Mouse (Mus musculus) lung, adult 18-20 months (tissue): Measurements from ENCODE around the gene Hoxc13.

Source experiments
- DNase-seq, 2 experiments: peaks; one replicate each; pipeline ENCODE4 v3.0.0; 2022; ENCODE audit warnings: mixed read lengths in 2 of 2

Gene Hoxc13

DNA sequence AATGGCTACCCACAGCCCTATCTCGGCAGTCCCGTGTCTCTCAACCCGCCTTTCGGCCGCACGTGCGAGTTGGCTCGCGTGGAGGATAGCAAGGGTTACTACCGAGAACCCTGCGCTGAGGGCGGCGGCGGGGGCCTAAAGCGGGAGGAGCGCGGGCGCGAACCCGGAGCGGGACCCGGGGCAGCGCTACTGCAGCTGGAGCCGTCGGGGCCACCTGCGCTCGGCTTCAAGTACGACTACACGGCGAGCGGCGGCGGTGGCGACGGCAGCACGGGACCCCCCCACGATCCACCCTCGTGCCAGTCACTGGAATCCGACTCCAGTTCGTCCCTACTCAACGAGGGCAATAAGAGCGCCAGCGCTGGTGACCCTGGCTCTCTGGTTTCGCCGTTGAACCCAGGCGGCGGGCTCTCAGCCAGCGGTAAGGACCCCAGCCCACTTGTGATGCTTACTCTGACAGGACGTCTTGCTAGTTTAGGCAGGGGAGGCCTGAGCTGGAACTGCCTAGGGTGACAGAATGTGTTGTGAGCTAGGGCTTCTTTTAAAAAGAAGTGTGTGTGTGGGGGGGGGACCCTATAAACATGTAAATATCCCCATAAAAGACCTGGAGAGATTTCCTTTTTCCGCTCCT lies 16.2 kb downstream of the Hoxc13 start:
- DNase-seq = no peak

GRCm38 (mm10) chr15:102939256-102940155 lies 18.6 kb downstream of the Hoxc13 start:
- DNase-seq = no peak

- DNase-seq = no peak
Observed at GRCm38 (mm10) chr15:102942739-102943467, 22.0 kb downstream of the Hoxc13 start.

DNA sequence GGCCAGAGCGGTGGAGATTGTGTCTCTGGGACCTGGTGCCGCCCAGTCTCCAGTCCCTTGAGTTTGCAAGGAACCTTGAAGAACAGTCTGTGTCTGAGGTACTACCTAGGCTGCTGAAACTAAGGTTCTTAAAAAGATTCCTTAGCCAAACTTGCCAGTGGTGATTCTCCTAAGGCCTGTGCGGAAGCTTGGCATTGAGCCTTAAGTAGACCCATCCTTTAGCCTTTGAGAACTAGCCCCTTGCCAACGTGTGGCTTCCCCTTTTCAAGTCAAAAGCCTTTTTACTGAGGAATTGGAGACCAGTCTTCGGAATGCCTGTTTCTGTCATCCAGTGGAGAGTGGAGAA lies 22.5 kb downstream of the Hoxc13 start:
- no peak for DNase-seq

GRCm38 (mm10) chr15:102945185-102946077 lies 24.5 kb downstream of the Hoxc13 start:
- no peak for DNase-seq

GRCm38 (mm10) chr15:102947276-102947675 lies 26.4 kb downstream of the Hoxc13 start:
- DNase-seq = no peak

GRCm38 (mm10) chr15:102948842-102949241 lies 27.9 kb downstream of the Hoxc13 start:
- DNase-seq = no peak

GRCm38 (mm10) chr15:102949696-102950095 lies 28.8 kb downstream of the Hoxc13 start:
- DNase-seq = no peak

GRCm38 (mm10) chr15:102950877-102951276 lies 30.0 kb downstream of the Hoxc13 start:
- DNase-seq = no peak

- DNase-seq = no peak
Observed at GRCm38 (mm10) chr15:102953561-102953960, 32.7 kb downstream of the Hoxc13 start.

DNA sequence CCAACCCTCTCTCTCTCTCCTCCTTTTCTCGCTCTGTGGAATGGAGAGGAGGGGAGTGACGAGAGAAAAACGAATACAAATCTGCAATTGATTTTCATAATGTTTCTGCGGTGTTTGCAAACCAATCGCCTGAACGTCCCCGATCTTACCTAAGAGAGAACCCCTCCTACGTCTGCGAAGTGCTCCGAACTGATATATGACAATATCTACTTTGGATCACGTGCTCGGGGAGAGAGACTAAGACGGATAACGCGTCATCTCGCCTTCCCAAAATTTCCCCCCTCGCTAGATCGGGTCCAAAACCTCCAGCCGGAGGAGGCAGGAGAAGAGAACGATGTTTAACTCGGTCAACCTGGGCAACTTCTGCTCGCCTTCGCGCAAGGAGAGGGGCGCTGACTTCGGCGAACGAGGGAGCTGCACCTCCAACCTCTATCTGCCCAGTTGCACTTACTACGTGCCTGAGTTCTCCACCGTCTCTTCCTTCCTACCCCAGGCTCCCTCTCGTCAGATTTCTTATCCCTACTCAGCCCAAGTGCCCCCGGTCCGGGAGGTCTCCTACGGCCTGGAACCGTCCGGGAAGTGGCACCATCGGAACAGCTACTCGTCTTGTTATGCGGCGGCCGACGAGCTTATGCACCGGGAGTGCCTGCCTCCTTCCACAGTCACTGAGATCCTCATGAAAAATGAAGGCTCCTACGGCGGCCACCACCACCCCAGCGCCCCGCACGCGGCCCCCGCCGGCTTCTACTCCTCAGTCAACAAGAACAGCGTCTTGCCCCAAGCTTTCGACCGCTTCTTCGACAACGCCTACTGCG lies 33.5 kb downstream of the Hoxc13 start, which contains the start of gene Hoxc11:
TSS of gene Hoxc11 (plus strand) at position 236 of the 815 bp plus-strand sequence.
- DNase-seq = no peak

DNA sequence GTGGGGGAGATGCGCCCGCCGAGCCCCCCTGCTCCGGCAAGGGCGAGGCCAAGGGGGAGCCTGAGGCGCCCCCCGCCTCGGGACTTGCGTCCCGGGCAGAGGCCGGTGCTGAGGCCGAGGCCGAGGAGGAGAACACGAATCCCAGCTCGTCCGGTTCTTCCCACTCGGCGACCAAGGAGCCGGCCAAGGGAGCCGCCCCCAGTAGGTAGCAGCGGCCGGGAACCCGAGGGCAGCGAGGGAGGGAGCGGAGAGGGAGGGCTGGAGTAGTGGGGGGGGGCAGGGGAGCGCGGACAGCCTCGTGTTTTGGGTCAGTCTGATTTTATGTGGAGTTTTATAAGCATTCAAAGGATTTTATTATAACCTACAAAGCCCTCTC lies 34.1 kb downstream of the Hoxc13 start:
- no peak for DNase-seq

DNA sequence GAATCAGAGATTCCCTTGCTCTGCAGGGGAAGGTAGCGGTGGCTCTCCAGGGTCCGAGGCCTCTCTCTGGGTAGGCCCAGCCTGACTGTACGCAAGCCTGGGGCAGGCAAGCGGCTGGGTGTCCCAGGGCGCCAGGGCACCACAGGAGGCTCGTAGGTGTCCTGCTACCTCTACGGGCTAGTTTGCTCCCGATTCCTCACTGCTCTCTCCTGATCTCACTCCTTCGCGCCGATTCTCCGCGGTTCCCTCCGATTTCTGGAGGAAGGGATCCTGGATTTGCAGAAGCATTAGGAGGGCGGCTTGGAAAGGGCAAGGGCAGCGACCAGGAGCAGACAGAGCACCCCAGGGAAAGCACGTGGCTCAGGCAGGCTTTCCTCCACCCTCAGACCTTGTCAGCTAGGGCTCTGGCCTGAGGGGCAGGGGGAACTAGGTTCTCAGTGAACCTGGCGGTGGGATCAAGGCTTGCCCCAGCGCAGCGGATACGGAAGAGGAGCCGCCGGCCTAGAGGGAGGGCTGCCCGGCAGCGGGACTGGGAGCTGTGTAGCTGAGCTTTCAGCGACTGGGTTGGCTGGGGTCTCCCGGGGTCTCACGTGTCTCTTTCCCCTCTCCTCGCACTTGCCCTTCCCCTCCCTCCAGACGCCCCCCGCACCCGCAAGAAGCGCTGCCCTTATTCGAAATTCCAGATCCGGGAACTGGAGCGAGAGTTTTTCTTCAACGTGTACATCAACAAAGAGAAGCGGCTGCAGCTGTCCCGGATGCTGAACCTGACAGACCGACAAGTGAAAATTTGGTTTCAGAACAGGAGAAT lies 35.1 kb downstream of the Hoxc13 start:
- DNase-seq = no peak

DNA sequence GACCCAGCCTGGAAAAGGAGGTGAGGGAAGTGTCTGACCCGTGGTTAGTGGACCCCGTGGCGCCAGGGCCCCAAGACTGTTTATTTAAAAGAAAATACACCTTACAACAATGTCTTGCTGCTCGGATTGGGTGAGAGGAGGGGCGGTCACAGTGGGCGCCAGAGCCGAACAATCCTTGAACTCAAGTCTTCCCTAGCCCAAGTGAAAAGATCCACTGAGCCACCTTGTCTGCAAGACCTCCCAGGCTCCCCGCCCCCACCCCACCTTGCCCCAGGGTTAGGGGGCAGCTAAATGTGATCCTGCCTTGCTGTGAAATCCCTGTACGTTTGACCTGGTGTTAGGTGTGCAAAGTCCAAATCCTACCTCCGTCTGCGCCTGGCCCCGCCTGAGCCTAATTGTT lies 36.0 kb downstream of the Hoxc13 start:
- no peak for DNase-seq

GRCm38 (mm10) chr15:102959663-102960191 lies 38.8 kb downstream of the Hoxc13 start:
- DNase-seq = no peak

- no peak for DNase-seq
Observed at GRCm38 (mm10) chr15:102961728-102962127, 40.8 kb downstream of the Hoxc13 start.

GRCm38 (mm10) chr15:102962492-102962891 lies 41.6 kb downstream of the Hoxc13 start:
- DNase-seq = no peak

DNA sequence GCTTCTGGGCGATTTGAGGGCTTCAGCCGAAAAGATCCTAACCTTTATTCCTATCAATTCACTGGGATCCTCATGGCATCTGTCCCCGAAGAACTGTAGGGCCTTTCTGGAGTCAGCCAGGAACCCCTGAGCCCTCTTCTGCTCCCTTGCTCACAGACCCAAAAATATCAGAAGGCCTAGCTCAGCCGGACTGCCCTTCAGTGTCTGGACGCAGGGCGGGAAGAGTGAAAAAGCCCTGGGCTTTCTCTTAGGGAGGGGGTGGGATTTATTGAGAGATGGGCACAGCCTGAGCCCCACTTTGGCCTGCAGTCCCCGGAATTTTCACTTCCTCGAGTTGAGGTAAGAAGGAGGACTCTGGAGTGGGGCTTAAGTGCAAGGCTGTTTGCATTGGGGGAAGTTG lies 42.4 kb downstream of the Hoxc13 start:
- no peak for DNase-seq

DNA sequence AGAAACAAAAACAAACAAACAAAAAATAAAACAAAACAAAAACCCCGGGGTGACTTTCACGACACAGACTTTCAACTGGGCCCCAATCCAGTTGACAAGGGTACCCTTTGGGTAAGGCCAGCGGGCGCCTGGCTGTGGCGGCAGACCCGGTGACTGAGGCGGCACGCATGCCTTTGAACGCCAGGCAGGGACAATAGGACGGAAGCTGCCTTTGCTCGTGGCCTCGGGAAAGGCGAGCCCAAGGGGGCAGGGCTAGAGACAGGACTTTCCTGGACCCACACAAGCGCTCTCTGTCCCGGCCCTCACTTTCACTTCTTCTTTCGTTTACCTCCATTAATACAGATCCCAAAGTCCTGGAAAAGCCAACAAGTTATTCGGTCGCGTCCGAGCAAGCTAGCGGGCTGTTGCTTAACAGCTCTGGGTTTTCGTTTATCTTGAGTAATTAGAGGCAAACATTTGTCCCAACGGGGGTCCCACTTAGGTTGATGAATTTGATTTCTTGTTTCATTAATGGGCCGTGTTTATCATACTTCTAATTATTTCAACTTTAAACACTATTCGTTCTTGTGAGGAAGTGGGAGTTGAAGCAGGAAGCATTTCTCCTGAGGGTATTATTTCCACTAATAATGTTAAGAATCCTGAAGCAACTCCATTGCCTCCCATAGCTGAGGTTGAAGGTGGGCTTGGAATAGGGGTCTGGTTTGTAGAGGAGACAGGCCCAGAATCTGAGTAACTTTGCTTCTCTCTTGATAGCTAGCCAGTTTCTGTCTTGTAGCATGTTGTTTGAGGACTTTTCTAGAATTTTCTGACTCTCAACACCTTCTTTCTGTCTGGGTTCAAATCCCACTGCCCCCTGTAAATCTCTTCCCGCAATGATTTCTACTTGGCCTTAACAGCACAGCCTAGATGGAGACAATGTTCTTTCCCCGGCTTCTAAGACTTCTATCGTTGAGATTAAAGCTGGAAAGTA lies 43.1 kb downstream of the Hoxc13 start:
- DNase-seq = no peak
